Mouse (Mus musculus): ENCODE measurements at regions not wholly inside any gene's neighbourhood (a gene's known extent, or its start where the extent isn't known, plus 50 kb on each side); places are given as distances from the start of the nearest gene placed in this dataset. TPM values are rescaled to one million over a fixed set of nuclear protein-coding genes. Genes with fewer than 3 reads are reported as not detected.

DNA sequence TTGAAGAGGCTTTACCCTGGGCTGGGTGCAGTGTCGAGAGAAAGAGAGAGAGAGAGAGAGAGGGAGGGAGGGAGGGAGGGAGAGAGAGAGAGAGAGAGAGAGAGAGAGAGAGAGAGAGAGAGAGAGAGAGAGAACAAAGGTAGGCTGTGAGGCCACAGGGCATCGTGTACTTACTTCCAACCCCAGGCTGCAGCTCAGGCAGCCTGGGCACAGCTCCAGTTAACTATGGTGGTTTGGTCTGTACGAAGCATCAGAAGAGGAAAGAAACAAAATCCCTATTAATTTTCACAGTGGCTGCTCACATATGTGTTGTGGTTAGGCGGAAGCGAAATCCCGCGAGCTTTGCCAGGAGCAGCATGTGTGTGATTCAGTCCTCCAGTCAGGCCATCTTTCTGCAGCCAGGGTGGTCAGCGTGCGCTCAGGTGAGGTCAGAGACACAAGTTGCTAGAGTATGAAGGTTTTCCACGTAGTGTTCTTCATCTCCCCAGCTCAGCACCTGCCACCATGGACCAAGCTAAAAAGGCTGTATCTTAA, 143.3 kb upstream of the BB014433 start:
- no peaks in the 10 kb centered on the region for H3K9me3 ChIP-seq (ENCODE audit: control insufficient read depth, low read length)
- H3K4me3 ChIP-seq (ENCODE audit: low read depth, low read length): no peak overlapping the region
- 0 out of 2 replicates have a peak, but pooled peaks have one; percentile 40 for ATAC-seq (ENCODE audit: low read depth)
- no peaks in the 10 kb centered on the region for H3K36me3 ChIP-seq (ENCODE audit: control insufficient read depth, insufficient read depth, low read length)
- no peaks in the 10 kb centered on the region for H3K27me3 ChIP-seq (ENCODE audit: control insufficient read depth, insufficient read depth, low read length)
- no peaks in the 10 kb centered on the region for H3K4me1 ChIP-seq (ENCODE audit: control insufficient read depth, insufficient read depth, low read length)
- no peak overlapping the region for H3K9ac ChIP-seq (replicated peaks; ENCODE audit: low read depth, low read length)
- no peak overlapping the region for H3K4me2 ChIP-seq (ENCODE audit: low read depth, low read length)
- WGBS: 46% methylated on average over 9 of the region's 10 CpGs
- H3K27ac ChIP-seq (ENCODE audit: low read depth, low read length): no peak overlapping the region

Small RNA genes in the stretch of these regions (microRNA-seq; reads per million reads assigned to microRNA genes)
- gene Gm25255 (not detected), gene Gm25871 (not detected)
